Mouse (Mus musculus): ENCODE results near the gene Wdr45b.
"Not testable (repeated sequence)": the region's sequence is repeated elsewhere in the genome, so short reads cannot be mapped to it uniquely, and the experiment has no call there.

Wdr45b gene

GRCm38 (mm10) chr11:121354091-121354707, at the start of gene Wdr45b:
Gene Wdr45b, minus strand, starts transcription at chr11:121354445.
- DNase-seq = peak; percentile 98

DNA sequence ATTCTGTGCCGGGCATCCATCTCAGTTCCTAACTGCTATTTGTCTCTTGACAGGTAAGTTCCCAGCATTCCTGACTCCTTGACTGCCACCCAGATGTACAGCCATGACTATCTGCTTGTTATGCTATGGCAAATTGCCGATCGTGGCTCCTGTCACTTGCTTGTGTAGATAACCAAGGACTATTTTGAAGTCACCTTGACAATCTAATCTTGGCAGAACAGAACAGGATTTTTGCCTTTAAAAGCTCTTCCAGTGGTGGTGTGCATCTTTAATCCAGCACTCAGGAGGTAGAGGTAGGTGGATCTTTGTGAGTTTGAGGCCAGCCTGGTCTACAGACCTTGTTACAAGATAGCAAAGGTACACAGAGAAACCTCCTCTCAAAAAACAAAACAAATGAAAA, 38.2 kb upstream of the Wdr45b start:
- no peak for DNase-seq

DNA sequence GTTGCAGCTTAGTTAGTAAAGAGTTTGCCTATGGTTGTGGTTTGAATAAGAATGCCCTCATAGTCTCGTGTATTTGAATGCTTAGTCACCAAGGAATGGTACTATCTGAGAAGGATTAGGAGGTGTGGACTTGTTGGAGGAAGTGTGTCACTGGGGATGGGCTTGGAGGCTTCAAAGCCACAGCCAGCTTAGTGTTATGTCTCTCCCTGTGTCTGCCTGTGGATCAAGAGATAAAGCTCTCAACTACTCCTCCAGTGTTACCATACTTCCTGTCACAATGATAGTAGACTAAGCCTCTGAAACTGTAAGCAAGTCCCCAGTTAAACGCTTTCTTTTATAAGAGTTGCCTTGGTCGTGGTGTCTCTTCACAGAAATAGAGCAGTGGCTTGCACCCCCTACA, 36.5 kb upstream of the Wdr45b start:
- no peak for DNase-seq

DNA sequence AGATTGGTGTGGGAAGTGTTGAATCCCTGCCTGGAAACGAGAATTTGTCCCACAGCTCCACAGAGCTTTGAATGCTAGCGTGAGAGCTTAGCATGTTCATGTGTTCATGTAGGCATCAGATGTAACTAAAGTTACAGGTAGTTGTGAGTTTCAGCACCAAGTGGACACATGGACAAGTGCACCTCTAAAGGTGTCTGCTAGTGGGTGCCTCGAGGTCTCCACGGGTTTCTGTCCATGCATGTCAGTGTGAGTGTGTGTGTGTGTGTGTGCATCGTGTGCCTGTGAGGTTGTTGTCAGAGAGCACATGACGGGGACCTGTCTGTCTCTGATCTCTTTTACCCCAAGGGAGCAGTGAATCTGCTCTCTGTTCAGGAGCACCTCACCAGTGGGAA, 34.3 kb upstream of the Wdr45b start:
- DNase-seq = no peak

- DNase-seq = peak; percentile 77
Measured at GRCm38 (mm10) chr11:121387750-121388553, 33.7 kb upstream of the Wdr45b start, which contains the start of gene Rab40b. Gene Rab40b, minus strand, starts transcription at chr11:121388251.

- DNase-seq = no peak
Measured at GRCm38 (mm10) chr11:121380294-121380693, 26.0 kb upstream of the Wdr45b start.

- DNase-seq = no peak
Measured at GRCm38 (mm10) chr11:121378644-121379043, 24.4 kb upstream of the Wdr45b start.

- no peak for DNase-seq
Measured at GRCm38 (mm10) chr11:121373305-121373704, 19.1 kb upstream of the Wdr45b start.

DNA sequence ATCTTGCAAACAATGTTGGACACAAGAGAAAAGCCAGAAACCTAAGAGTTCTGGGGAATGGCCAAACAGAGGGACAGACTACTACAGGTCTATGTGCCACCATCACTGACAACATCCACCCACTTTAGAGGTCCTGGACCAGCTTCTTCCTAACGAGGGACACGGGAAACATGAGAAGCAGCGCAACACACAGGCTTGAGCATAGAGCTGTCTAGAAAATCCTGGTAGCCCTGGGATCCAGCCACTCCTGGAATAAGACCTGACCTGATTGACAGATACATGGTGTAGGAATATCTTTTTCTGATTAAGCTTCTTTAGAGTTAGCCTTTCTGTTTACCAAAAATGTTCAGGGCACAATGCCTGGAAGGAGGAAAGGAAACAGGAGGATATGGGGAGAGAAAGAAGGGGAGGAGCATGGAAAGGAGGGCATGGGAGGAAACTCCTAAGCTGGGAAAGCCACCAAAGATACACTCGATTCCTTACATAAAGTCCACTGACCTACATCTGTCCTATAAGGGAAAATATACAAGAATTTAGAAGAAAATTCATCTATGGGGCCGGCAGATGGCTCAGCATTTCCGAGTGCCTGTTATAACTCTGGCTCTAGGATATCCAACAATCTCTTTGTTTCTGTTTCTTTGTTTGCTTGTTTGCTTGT, 16.2 kb upstream of the Wdr45b start:
- no peak for DNase-seq

DNA sequence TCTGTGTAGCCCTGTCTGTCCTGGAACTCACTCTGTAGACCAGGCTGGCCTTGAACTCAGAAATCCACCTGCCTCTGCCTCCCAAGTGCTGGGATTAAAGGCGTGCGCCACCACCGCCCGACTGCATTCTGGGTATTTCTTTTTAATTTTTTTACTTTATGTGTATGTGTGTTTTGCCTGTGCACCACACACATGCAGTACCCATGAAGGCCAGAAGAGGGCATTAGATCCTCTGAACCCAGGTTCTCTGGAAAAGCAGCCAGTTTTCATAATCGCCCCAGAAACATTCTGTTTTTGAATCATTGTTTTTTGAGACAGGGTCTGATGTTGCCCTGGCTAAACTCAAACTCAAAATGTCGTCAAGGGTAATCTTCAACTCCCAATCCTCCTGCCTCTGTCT, 15.4 kb upstream of the Wdr45b start:
- DNase-seq = peak; percentile 65

DNA sequence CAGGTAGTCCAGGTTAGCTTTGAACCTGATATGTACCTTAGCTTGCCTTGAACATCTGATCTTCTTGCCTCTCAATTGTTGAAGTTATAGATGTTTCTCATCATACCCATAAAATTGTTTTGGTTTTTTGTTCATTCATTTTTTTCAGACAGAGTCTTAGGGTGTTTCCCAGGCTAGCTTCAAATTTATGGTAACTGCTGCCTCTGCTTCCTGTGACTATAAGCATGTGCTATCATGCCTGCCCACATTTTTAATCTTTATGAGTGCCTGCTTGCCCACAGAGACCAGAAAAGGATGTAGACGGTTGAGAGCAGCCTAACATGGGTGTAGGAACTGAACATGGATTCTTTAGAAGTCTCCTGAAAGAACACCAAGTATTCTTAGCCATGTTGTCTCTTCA, 14.5 kb upstream of the Wdr45b start:
- no peak for DNase-seq

DNA sequence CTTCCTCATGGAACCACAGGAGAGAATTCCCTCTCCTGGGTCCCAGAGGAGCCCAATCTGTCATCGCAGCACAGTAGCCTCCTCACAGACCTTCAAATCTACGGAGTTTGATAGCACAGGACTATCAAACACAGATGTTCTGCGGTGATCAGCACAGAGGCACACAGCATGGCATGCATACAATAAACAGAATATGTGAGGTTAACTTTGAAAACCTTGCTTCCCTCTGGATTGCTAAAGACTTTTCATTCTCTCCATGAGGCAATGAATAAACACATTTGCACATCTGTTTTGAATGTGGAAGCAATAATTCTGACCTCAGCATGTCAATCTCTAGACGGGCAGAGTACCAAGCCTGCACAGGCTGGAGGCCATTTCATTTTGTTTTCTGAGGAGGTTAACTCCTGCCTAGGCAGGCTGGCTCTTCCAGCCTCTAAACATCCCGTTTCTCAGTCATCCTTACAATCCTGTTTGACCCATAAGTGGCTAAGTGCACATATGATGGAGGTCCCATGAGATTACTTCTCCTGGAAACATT, 13.0 kb upstream of the Wdr45b start:
- DNase-seq = no peak

DNA sequence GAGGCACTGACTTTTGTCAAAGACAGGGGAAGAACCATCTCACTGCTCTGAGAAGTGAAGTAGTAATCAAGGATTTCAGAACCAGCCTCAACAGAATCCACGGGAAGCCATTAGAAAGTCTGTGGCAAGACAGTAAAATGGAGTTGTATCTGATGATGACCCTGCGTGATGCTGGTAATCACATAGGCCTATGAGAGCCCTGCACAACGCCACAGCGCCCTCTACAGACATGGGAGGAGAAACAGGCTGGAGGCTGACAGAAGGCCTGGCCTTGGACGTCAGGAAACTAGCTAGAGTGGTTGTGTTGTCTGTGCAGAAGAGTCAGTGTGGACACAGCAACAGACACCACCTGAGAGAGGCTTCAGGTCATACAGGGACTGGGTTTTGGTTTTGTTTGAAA, 8.0 kb upstream of the Wdr45b start:
- peak; percentile 37 for DNase-seq

DNA sequence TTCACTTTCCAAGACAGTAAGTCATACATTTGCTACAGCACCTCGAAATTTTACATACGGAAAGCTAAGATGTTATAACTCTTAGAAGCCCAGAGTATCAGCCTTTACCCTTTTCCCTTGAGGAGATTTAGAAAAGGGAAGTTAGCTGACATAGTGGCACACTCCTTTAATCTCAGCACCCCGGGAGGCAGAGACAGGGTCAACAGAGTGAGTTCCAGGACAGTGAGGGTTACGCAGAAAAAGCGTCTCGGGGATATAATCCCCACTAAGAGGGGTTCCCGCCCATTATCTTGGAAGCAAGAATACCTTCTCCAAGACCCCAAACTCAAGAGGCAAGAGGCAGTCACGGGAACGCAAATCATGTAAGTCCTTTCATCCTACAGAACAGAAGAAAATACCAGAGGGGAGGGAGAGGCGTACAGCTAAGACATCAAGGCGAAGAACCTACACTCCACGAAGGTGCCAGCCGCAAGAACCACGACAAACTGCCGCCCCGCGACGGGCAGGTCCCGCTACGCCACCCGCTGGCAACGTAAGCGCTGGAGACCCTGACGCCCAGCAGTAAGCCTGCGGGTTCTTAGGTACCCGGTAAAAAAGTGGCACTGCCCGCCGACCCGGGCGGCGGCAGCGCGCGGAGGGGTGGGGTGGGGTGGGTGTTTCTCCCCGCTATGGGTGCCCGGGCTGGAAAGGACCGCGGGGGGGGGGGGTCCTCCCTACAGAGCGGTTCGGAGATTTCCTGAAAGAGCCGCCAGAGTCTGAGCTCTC, 737 bp downstream of the Wdr45b start:
- DNase-seq = peak; percentile 63

- DNase-seq = not testable (repeated sequence)
Measured at GRCm38 (mm10) chr11:121348727-121349126, 5.5 kb downstream of the Wdr45b start.

DNA sequence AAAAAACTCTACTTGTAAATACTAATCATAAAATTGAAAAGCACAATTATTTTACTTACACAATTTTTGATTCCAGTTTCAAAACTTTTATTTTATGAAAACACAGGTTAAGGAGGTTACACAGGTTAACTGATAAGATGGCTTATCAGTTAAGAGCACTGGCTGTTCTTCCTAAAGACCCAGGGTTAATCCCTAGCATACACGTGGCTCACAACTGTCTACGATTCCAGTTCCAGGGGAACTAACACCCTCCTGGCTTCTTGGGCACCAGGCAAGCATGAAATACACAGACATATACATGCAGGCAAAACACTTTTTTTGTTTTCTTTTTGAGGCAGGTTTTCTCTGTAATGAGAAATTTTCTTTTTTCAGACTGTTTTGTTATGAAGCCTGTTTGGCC, 6.1 kb downstream of the Wdr45b start:
- no peak for DNase-seq

DNA sequence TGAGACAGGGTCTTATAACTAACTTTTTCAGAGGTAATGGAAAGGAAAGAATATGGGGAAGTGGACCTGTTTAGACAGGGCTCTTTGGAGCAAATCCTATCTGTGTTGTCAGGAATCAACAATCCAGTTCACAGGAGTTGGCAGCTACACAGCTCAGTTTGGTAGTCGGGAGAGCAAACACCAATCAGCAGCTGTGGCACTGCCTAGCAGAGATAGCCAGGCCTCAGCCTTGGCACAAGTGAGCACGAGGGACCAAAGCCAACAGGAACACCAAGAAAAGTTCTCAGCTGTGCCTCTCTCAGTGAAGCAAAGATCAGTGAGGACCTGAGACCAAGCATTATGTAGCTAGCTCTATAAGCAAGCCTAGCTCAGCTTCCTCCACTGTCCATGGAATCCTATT, 7.2 kb downstream of the Wdr45b start:
- no peak for DNase-seq

GRCm38 (mm10) chr11:121342423-121342822, 11.8 kb downstream of the Wdr45b start:
- not testable (repeated sequence) for DNase-seq

GRCm38 (mm10) chr11:121340287-121340686, 14.0 kb downstream of the Wdr45b start:
- DNase-seq = no peak

- no peak for DNase-seq
Measured at GRCm38 (mm10) chr11:121339647-121340046, 14.6 kb downstream of the Wdr45b start.

DNA sequence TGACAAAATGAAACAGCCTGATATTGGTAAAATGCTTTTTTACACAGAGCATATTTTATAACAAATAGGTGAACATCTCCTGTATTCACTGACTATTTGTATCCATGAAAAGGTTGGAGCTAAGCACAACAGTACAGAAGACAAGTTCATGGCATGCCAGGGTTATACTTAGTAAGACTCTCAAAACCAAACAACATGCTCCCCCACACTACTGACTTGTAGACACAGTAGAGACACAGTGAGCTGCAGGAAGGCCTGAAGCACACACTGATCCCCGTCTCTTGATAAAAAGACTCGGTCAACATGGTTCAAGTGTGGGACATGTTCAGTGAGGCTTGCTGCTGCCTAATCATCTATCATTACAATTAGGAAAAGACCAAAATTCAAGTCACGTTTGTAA, 22.6 kb downstream of the Wdr45b start:
- no peak for DNase-seq

GRCm38 (mm10) chr11:121328619-121329018, 25.6 kb downstream of the Wdr45b start:
- DNase-seq = no peak

GRCm38 (mm10) chr11:121328206-121328605, 26.0 kb downstream of the Wdr45b start:
- DNase-seq = no peak

All from thymus, postnatal 14 days (tissue).